Mouse (Mus musculus): ENCODE results near the gene 4930402H24Rik.

4930402H24Rik gene

GRCm38 (mm10) chr2:130905751-130906583 lies at the start of gene 4930402H24Rik, which contains the start of gene Atrn:
Gene 4930402H24Rik (minus strand): TSS chr2:130906406.
Gene Atrn (plus strand): TSS chr2:130906495.
- DNase-seq: peak; percentile 92

- DNase-seq: peak; percentile 92
Observed at GRCm38 (mm10) chr2:130950548-130950947, 44.3 kb upstream of the 4930402H24Rik start.

- no peak for DNase-seq
Observed at GRCm38 (mm10) chr2:130949781-130950180, 43.6 kb upstream of the 4930402H24Rik start.

GRCm38 (mm10) chr2:130932865-130933264 lies 26.7 kb upstream of the 4930402H24Rik start:
- peak; percentile 41 for DNase-seq

DNA sequence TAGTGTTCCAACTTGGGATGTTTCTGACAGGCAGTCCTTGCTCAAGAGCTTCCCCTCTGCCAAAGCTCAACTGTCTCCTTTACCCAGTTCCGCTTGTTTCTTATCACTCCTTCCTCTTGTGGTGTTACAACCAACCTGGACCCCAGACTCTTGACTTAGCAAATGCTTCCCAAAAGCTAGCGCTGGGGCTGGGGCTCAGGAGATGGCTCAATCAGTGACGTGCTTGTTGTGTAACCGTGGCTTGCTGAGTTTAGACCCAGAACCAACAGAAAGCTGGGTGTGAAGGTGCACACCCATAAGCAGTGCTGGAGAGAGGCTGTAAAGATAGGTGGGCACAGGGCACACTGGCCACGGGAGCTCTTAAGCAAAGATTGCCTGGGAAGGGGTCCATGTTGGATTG lies 23.8 kb upstream of the 4930402H24Rik start:
- no peak for DNase-seq

DNA sequence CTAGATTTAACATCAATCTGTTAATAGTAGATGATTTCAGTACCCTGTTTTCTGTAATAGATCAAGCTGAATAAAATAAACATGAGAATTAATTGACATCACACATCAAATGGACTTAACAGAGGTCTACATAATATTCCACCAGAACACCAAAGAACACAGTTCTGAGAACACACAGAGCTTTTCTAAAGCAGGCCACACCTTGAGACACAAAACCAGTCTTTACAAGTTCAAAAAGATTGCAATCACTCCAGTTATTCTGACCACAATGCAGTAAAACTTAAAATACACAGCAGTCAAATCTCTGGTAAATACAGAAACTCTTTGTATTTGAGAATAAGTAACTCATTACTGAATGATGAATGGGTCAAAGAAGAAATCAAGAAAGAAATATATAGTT lies 22.3 kb upstream of the 4930402H24Rik start:
- DNase-seq: no peak

DNA sequence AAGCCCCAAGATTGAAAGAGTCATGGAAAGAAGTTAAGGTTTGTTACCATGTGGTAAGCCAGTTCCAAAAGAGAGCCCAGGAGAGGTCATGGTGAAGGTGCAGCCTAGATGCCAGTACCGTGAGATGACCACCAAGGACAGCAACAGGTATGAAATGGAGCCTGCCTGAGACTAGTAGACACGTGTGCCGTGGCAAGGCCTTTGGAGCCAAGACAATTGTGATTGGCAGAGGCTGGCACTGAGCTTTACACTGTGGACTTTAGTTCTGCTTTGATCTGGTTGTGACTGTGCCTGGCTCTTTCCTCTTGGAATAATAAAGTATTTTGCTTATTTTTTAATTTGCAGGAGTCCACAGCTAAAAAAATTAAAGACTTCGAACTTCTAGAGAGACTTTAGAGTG lies 21.8 kb upstream of the 4930402H24Rik start:
- DNase-seq: no peak

DNA sequence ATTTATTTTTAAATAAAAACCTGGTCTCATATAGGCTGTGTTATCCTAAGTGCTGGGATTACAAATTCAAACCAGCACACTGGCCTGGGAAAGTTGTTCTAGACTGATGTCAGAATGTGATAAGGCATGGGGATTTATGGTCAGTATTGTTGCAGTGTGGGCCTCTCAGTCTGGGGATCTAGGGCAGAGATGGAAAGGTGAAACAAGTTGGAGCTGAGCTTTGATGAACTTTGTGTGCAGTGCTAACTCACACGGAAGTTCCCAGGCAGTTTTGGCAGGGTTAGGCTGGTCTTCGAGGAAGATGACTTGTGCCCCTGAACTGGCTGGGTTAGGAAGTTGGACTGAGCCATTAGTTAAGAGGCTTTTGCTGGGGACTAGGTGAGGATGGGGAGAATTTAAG lies 18.7 kb upstream of the 4930402H24Rik start:
- DNase-seq: no peak

GRCm38 (mm10) chr2:130919062-130919593 lies 12.9 kb upstream of the 4930402H24Rik start:
- DNase-seq: no peak

DNA sequence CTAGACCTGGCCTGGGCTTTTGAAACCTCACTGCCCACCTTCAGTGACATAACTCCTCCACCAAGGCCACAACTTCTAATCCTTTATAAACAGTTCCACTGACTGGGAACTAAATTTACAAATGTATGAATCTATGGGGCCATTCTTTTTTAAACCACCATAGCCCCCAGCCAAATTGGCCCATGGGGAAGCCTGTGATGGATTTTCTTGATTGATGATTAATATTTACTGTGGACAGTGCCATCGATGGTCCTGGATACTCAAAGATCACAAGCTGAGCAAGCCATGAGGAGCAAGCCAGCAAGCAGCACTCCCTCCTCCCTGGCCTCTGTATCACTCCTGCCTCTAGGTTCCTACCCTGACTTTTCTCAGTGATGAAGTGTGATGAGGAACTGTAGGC lies 11.5 kb upstream of the 4930402H24Rik start:
- no peak for DNase-seq

DNA sequence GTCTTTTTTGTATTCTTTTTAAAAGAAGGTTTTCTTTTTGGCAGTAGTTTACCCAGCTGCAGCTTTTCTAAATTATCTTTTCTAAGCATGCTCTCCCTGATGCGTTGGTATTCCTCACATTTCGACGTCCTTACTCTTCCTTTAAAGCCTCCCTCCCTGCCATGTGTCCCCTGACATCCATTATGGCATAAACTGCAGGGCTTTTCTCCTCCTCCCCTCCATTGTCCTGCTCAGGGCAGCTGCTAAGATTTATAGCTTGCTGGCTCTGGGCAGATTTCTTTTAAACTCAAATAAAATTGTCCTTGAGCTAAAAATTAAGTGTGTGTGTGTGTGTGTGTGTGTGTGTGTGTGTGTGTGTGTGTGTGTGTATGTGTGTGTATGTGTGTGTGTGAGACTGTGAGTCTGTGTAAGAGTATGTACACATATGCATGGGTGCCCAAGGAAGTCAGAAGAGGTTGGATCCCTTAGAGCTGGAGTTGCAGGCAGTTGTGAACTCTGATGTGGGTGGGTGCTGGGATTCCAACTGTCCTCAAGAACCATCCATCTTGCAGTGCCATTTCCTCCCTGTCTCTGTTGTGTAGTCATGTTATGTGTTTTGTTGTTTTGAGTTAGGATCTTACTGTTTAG lies 10.4 kb upstream of the 4930402H24Rik start:
- DNase-seq: no peak

GRCm38 (mm10) chr2:130914873-130915272 lies 8.7 kb upstream of the 4930402H24Rik start:
- DNase-seq: no peak

DNA sequence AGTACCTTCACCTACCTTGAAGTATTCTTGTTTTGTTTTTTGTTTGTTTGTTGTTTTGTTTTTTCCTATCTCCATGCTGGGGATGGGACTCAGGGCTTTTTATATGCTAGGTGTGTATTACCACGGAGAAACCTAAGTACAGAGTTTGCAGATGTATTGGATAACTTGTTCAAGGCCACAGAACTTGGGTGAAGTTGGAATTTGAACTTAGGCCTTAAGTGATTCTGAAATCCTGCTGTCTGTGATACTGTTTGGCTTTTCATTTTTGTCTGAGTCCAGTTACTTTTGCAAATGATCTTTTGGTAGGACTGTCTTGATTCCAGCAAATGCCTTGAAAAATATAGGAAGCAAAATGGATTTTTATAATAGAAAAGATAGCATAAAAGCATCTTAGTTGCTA lies 5.5 kb upstream of the 4930402H24Rik start:
- no peak for DNase-seq

DNA sequence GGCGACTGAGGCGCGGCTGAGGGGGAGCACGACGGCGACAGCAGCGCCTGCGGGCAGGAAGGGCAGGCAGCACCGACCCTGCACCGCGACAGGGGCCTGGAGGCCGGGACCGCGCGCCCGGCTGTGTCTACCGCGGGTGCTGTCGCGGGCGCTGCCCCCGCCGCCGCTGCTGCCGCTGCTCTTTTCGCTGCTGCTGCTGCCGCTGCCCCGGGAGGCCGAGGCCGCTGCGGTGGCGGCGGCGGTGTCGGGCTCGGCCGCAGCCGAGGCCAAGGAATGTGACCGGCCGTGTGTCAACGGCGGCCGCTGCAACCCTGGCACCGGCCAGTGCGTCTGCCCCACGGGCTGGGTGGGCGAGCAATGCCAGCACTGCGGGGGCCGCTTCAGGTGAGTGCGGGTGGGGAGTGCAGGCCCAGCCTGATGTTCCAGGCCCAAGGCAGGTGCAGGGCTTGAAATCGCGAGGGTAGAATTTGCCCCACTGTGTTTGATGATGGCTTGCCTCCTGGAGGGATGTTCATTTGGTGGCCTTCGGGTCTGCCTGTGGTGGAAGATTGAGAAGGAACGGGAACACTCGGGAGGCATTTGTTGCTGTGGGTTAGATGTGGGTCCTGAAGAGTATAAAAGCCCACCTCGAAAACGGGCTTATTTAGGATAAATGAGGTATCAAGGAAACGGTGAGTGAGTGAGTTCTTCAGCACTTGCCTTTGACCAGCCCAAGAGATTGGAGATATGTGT lies 544 bp upstream of the 4930402H24Rik start:
- DNase-seq: no peak

GRCm38 (mm10) chr2:130898783-130899182 lies 7.4 kb downstream of the 4930402H24Rik start:
- no peak for DNase-seq

DNA sequence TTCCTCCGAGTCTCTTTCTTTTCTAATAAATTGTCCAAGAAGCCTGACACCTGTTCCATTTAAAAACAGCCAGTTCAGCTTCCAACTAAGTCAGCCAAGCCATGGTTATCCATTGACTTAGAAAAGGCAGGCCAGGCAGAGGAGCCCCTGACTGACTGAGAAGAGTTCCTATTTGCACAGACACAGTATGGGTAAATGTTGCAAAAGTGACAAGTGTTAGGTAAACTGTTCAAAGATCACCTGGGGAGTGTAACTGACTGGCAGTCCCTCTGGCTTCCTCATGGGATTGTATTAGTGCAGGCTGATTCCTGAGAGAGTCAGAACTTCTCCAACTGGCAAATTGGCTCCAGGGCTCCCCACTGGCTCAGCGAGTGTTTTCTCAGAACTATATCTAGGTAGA lies 8.3 kb downstream of the 4930402H24Rik start:
- no peak for DNase-seq

DNA sequence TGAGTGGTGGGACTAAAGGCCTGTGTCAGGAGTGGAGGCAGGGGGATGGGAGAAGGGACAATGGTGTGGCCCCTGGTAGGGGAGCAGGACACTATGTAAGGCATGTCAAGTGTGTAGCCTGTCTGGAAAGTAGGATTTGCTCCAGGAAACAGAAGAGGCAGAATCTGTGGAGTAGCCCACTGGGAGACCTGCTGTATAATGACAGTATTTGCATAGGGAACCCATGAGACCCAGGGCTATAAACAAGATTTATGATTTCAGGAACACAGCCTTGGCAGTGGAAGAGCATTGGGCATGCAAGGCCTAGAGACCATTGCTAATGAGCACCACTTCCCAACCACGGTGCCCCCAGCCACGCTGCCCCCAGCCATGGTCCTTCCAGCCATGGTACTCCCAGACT lies 9.3 kb downstream of the 4930402H24Rik start:
- DNase-seq: no peak

DNA sequence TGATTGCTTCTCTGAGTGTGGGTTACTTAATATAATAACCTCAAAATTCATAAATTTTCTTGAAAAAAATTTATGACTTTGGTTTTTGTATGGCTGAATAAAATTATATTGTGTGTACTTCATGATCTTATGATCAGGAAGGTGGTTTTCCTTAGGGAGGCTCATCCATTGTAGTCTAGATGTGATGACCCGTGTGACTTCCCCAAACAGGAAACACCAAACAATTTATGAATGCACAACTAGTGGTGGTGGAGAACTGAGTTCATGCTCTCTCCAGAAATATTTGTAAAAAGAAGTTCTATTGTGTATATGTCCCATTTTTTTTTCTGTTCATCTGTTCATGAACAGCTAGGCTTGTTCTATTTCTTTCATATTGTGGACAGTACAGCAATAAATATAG lies 18.8 kb downstream of the 4930402H24Rik start:
- DNase-seq: no peak

DNA sequence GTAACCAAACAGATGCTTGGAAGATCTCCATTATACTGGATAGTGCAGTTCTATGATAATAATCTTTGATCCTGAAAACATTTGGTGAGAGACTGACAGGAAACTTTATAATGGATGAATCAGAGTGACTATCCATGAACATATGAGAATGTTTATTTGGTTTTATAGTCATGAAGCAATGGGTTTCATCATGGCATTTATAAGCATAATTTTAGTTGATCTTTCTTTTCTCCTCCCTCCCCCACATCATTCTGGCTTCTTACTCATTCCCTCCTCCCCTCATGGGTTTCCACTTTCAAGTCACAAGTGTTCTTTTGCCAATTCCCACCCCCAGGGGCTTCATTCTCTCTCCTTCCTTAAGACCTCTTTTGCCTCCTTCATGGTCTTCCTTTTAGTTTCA lies 19.2 kb downstream of the 4930402H24Rik start:
- DNase-seq: no peak

DNA sequence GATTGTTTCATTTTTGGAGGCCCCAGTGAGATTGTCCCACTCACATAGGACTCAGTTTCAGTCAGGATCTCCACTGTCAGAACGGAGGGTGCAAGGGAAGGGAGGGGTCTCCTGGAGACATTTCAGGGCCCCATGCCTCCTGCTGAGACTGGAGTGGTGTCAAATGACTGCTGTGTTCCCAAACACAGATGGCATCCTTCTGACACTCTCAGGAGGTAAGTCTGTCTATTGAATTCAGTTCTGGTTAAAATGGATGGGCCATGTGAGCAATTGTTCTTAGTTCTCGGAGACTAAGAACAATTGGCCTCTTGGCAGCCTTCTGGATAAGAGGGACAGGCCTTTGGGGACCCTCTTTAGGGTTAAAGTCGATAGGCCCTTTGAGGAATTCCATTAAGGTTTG lies 28.8 kb downstream of the 4930402H24Rik start:
- no peak for DNase-seq

GRCm38 (mm10) chr2:130870916-130871315 lies 35.3 kb downstream of the 4930402H24Rik start:
- no peak for DNase-seq

DNA sequence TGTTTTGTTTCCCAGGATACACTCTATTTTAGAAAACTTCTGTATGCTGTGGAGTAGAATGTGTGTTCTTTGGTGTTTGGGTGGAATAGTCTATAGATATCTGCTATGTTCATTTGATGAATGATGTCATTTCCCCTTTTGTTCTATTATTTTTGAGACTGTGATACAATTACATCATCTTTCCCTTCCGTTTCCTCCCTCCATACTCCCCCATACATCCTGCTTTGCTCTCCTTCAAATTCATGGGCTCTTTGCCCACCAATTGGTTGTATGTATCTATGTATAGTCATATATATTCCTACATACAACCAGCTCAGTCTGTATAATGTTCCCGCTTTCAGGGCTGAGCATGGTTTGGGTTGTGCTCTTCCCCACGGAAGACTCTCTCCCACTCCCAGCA lies 44.1 kb downstream of the 4930402H24Rik start:
- DNase-seq: no peak

DNA sequence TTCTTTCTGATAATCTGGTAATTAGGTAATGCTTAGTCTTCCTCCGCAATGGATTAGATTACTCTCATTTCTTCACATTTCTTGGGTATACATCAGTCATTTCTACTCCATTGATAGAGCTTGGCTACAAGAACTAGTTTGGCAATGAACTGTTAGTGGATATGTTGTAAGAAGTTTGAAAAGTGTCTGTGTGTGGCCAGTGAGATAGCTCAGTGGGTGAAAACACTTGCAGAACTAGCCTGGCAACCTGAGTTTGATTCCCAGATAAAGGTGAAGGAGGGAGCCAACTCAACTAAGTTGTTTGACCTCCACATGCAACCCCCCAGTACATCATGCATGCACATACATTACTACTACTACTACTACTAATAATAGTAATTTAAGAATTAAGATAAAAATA lies 53.2 kb downstream of the 4930402H24Rik start:
- no peak for DNase-seq

Data from lung, postnatal 14 days (tissue).